Mouse (Mus musculus): ENCODE data around the gene Bpifb4. TPM values are rescaled to one million over a fixed set of nuclear protein-coding genes. Genes with fewer than 3 reads are reported as not detected.

The Bpifb4 gene
- polyA plus RNA-seq (2017; shearing (Covaris generic)), result not detected

GRCm38 (mm10) chr2:153937843-153938242, at the start of gene Bpifb4:
Gene Bpifb4 (plus strand): TSS chr2:153938212.

GRCm38 (mm10) chr2:153900088-153900487, 37.9 kb upstream of the Bpifb4 start, which contains the start of gene Bpifb6:
Gene Bpifb6 (plus strand): TSS chr2:153900388.

GRCm38 (mm10) chr2:153917930-153918329, 20.1 kb upstream of the Bpifb4 start, which contains the start of gene Bpifb3:
Gene Bpifb3 (plus strand): TSS chr2:153918230.

GRCm38 (mm10) chr2:153974582-153974981, 36.6 kb downstream of the Bpifb4 start, which contains the start of gene Bpifa6:
Gene Bpifa6 (plus strand): TSS chr2:153974945.

GRCm38 (mm10) chr2:154007965-154008364, 70.0 kb downstream of the Bpifb4 start, which contains the start of gene Bpifa2:
Gene Bpifa2 (plus strand): TSS chr2:154008265.

Other genes with a start within 250 kb of the Bpifb4 start
- 0.21 TPM for gene Dnmt3c, start 241.6 kb upstream of the Bpifb4 start, polyA plus RNA-seq (2017; shearing (Covaris generic))
- 219 TPM for gene Mapre1, start 196.9 kb upstream of the Bpifb4 start, polyA plus RNA-seq (2017; shearing (Covaris generic))
- not detected for gene Efcab8, start 158.3 kb upstream of the Bpifb4 start, polyA plus RNA-seq (2017; shearing (Covaris generic))
- gene Sun5, start 67.1 kb upstream of the Bpifb4 start, polyA plus RNA-seq (2017; shearing (Covaris generic)), result not detected
- gene Bpifb2, start 63.2 kb upstream of the Bpifb4 start, polyA plus RNA-seq (2017; shearing (Covaris generic)), result not detected
- gene Bpifb6, start 37.8 kb upstream of the Bpifb4 start, polyA plus RNA-seq (2017; shearing (Covaris generic)), result not detected
- not detected for gene Bpifb3, start 20.0 kb upstream of the Bpifb4 start, polyA plus RNA-seq (2017; shearing (Covaris generic))
- not detected for gene Bpifa6, start 36.7 kb downstream of the Bpifb4 start, polyA plus RNA-seq (2017; shearing (Covaris generic))
- gene Bpifa2, start 70.1 kb downstream of the Bpifb4 start, polyA plus RNA-seq (2017; shearing (Covaris generic)), result not detected
- not detected for gene Bpifa3, start 192.1 kb downstream of the Bpifb4 start, polyA plus RNA-seq (2017; shearing (Covaris generic))
- gene Bpifa1, start 204.7 kb downstream of the Bpifb4 start, polyA plus RNA-seq (2017; shearing (Covaris generic)), result not detected
- not detected for gene Bpifa5, start 224.4 kb downstream of the Bpifb4 start, polyA plus RNA-seq (2017; shearing (Covaris generic))